Mouse (Mus musculus) heart, adult 2 months (tissue): ENCODE results near the gene Nipa1. TPM values are rescaled to one million over a fixed set of nuclear protein-coding genes. Genes with fewer than 3 reads are reported as not detected.

ENCODE experiments used
- DNase-seq, 2 experiments: peaks; one replicate each; pipeline ENCODE4 v3.0.0; 2021
- H3K27ac ChIP-seq: fragments of 200-600 bp; 2 replicates; pipeline ENCODE4 v1.8.1; 2022
- H3K27me3 ChIP-seq: fragments of 200-500 bp; 2 replicates; pipeline ENCODE4 v1.6.1; 2012; ENCODE audit warnings: mild to moderate bottlenecking, low read length, inconsistent platforms, mixed read lengths; ENCODE audit not compliant: control insufficient read depth, insufficient read depth
- H3K36me3 ChIP-seq: fragments of 200-500 bp; 2 replicates; pipeline ENCODE4 v1.6.1; 2012; ENCODE audit warnings: low read length, inconsistent platforms; ENCODE audit not compliant: control insufficient read depth, insufficient read depth
- H3K4me1 ChIP-seq: fragments of 200-500 bp; 2 replicates; pipeline ENCODE4 v1.6.1; 2011; ENCODE audit warnings: low read length; ENCODE audit not compliant: control insufficient read depth, insufficient read depth
- H3K4me3 ChIP-seq: fragments of 200-600 bp; 2 replicates; pipeline ENCODE4 v1.8.1; 2022
- H3K79me2 ChIP-seq: fragments of 200-500 bp; replicated peaks from 2 replicates; pipeline ENCODE4 v1.6.1; 2012; ENCODE audit warnings: mild to moderate bottlenecking, inconsistent platforms, low read length, moderate library complexity, mixed read lengths; ENCODE audit not compliant: control insufficient read depth, insufficient read depth
- H3K9ac ChIP-seq: fragments of 200-500 bp; 2 replicates; pipeline ENCODE4 v1.6.1; 2012; ENCODE audit warnings: low read depth, mild to moderate bottlenecking, control low read depth, inconsistent platforms, low read length, mixed read lengths
- CTCF ChIP-seq: fragments of 200-600 bp; IDR thresholded peaks from 2 replicates; pipeline ENCODE4 v1.8.1; 2022; ENCODE audit warnings: antibody characterized with exemption, mild to moderate bottlenecking, moderate library complexity
- EP300 ChIP-seq: fragments of 200-500 bp; IDR thresholded peaks from 2 replicates; pipeline ENCODE4 v1.6.1; 2011; ENCODE audit warnings: low read depth, low read length, control low read depth; ENCODE audit not compliant: insufficient read depth
- POLR2A ChIP-seq: fragments of 200-500 bp; IDR thresholded peaks from 2 replicates; pipeline ENCODE4 v1.6.1; 2011; ENCODE audit warnings: mild to moderate bottlenecking, low read depth, low read length, control low read depth; ENCODE audit not compliant: insufficient read depth
- WGBS: fragments of 180-500 bp; shearing (Covaris S2); methylation state at CpG from one replicate; pipeline ENCODE4 v1.1.7; 2018; 5-methylcytosine and 5-hydroxymethylcytosine counted together
- intact Hi-C: fragments of 180-260 bp; cut with DNase I; formaldehyde crosslinking; loops from one replicate; pipeline ENCODE4 v1.15.1; 2025
- polyA plus RNA-seq: library from polyadenylated mRNA; depleted of rRNA; stranded (reverse); fragments of >200 nt; gene quantifications from 2 replicates; pipeline ENCODE4 v1.2.3, GENCODE M21; 2012
- total RNA-seq, 2 experiments: library from RNA; stranded (reverse); gene quantifications; 2 replicates each; pipeline ENCODE4 v1.2.3; 2021

Nipa1 gene
- total and polyA plus RNA-seq, 3 experiments, result 3.7 to 6.3 (median 5.5) TPM

- intact Hi-C loops, result no loop called here
- WGBS, result 94% methylated on average over 1 of the region's 1 CpGs
- TF ChIP-seq POLR2A (no peak), EP300 (no peak), CTCF (no peak)
- no peak overlapping the region for H3K27ac ChIP-seq
- H3K4me1 ChIP-seq, result no peaks in the 10 kb centered on the region; the same call in 1 of the 2 replicates
- no peak overlapping the region for H3K9ac ChIP-seq
- peaks cover 3% of the 10 kb centered on the region for H3K36me3 ChIP-seq
- H3K27me3 ChIP-seq, result no peaks in the 10 kb centered on the region
- peaks cover 5% of the 10 kb centered on the region for H3K79me2 ChIP-seq
- no peak overlapping the region for H3K4me3 ChIP-seq
- DNase-seq, result no peak
Observed at GRCm38 (mm10) chr7:55960506-55960905, 59.2 kb downstream of the Nipa1 start.

DNA sequence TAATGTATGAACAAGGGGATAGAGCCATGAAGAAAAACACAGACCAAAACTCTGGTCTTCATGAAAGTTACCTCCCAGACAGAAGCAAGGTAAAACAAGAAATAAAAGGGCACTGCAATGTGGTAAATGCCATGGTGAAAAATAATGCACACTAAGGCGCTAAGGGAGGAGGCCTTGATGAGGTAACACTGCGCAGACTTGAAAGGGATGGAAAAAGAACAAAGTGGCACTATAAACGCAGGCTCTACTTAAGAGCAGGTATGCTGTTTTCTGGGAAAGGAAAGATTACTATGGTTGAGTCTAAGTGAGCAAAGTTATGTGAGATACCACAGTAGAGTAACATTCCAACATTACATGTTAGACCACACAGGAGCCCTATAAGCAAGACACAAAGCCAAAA lies 60.0 kb downstream of the Nipa1 start:
- Histone ChIP-seq H3K27ac (no peak overlapping the region), H3K36me3 (peaks cover 3% of the 10 kb centered on the region), H3K4me1 (no peaks in the 10 kb centered on the region; the same call in 1 of the 2 replicates), H3K27me3 (no peaks in the 10 kb centered on the region), H3K9ac (no peak overlapping the region), H3K4me3 (no peak overlapping the region), H3K79me2 (peaks cover 5% of the 10 kb centered on the region)
- DNase-seq, result no peak
- intact Hi-C loops, result no loop called here
- WGBS, result 90% methylated on average over 3 of the region's 3 CpGs
- no peak for TF ChIP-seq EP300
- TF ChIP-seq CTCF, result no peak
- no peak for TF ChIP-seq POLR2A

GRCm38 (mm10) chr7:55957916-55958315 lies 61.8 kb downstream of the Nipa1 start:
- H3K4me3 ChIP-seq, result no peak overlapping the region
- DNase-seq, result no peak
- no peak overlapping the region for H3K27ac ChIP-seq
- H3K4me1 ChIP-seq, result no peaks in the 10 kb centered on the region; the same call in 1 of the 2 replicates
- intact Hi-C loops, result no loop called here
- TF ChIP-seq POLR2A (no peak), EP300 (no peak), CTCF (no peak)
- peaks cover 3% of the 10 kb centered on the region for H3K36me3 ChIP-seq
- 88% methylated on average over 4 of the region's 4 CpGs for WGBS
- H3K79me2 ChIP-seq, result peaks cover 5% of the 10 kb centered on the region
- no peaks in the 10 kb centered on the region for H3K27me3 ChIP-seq
- H3K9ac ChIP-seq, result no peak overlapping the region

- H3K4me3 ChIP-seq, result no peak overlapping the region
- peaks cover 5% of the 10 kb centered on the region for H3K79me2 ChIP-seq
- H3K27me3 ChIP-seq, result no peaks in the 10 kb centered on the region
- 86% methylated on average over 3 of the region's 3 CpGs for WGBS
- intact Hi-C loops, result no loop called here
- TF ChIP-seq EP300 (no peak), CTCF (no peak), POLR2A (no peak)
- no peak overlapping the region for H3K9ac ChIP-seq
- no peak overlapping the region for H3K27ac ChIP-seq
- no peaks in the 10 kb centered on the region; the same call in 1 of the 2 replicates for H3K4me1 ChIP-seq
- DNase-seq, result no peak
- peaks cover 3% of the 10 kb centered on the region for H3K36me3 ChIP-seq
Observed at GRCm38 (mm10) chr7:55957178-55957577, 62.6 kb downstream of the Nipa1 start.

DNA sequence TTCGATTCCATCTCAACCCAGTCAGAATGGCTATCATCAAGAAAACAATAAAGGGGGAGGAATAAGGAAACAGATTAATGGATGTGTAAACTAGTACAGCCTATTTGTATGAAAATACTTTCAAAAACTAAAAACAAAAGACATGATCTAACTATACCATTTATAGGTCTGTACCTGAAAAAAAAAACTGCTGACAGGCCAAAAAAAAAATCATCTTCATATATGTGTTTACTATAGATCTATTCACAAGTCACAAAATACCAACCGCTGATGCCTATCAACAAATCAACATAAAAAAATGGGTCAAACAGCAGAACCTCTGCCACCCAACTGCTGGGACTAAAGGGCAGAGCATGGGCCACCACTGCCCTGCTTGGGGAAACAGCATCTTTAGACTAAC lies 63.7 kb downstream of the Nipa1 start:
- no peak for DNase-seq
- 96% methylated on average over 2 of the region's 2 CpGs for WGBS

DNA sequence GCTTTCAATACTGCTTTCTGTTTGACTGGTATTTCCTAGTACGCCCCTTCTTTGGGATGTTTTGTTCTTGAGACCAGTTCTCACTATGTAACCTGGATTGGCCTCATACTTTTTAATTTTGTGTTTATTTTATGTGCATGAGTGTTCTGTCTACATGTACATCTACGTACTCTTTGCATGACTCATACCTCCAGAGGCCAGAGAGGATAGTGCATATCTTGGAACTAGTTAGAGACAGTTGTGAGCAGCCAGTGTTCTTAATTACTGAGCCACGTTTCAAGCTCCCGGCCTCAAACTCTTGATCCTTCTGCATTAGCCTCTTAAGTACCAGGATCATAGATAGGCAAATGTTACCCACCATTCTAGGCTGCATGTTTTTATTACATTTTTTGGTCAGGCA lies 81.4 kb downstream of the Nipa1 start:
- intact Hi-C loops, result loop anchor here (10.0 kb wide), 1 partner anchor 266 kb away; no protein-coding TSS in a partner anchor
- no peak overlapping the region for H3K9ac ChIP-seq
- H3K4me1 ChIP-seq, result no peaks in the 10 kb centered on the region
- H3K79me2 ChIP-seq, result no peaks in the 10 kb centered on the region
- no peak for TF ChIP-seq EP300
- no peak for TF ChIP-seq POLR2A
- TF ChIP-seq CTCF, result no peak
- no peak for DNase-seq
- WGBS, result 73% methylated on average over 4 of the region's 4 CpGs
- no peaks in the 10 kb centered on the region for H3K36me3 ChIP-seq
- no peak overlapping the region for H3K27ac ChIP-seq
- no peaks in the 10 kb centered on the region for H3K27me3 ChIP-seq
- no peak overlapping the region for H3K4me3 ChIP-seq

More for the DNA sequence above, 63.7 kb downstream of the Nipa1 start:
- peaks cover 3% of the 10 kb centered on the region for H3K36me3 ChIP-seq
- H3K79me2 ChIP-seq, result peaks cover 5% of the 10 kb centered on the region
- TF ChIP-seq CTCF (no peak), EP300 (no peak), POLR2A (no peak)
- intact Hi-C loops, result no loop called here
- H3K4me3 ChIP-seq, result no peak overlapping the region
- H3K9ac ChIP-seq, result no peak overlapping the region
- no peaks in the 10 kb centered on the region; the same call in 1 of the 2 replicates for H3K4me1 ChIP-seq
- no peak overlapping the region for H3K27ac ChIP-seq
- H3K27me3 ChIP-seq, result no peaks in the 10 kb centered on the region
